Mouse (Mus musculus) C2C12 (cell line): ENCODE data around the gene Nyx.
"Not testable (repeated sequence)": the region's sequence is repeated elsewhere in the genome, so short reads cannot be mapped to it uniquely, and the experiment has no call there.

Experiments
- CTCF ChIP-seq: IDR thresholded peaks from one replicate; pipeline ENCODE4 v1.5.1; 2011; ENCODE audit not compliant: control insufficient read depth, insufficient read depth, insufficient read length
- MYOG ChIP-seq: IDR thresholded peaks from one replicate; pipeline ENCODE4 v1.6.1; 2011; ENCODE audit not compliant: control insufficient read depth, insufficient read length; ENCODE audit errors: extremely low read depth

GRCm38 (mm10) chrX:13436042-13436441 is 29.9 kb upstream of the Nyx start:
- TF ChIP-seq MYOG, CTCF: not testable (repeated sequence)
